Comparison of ENCODE assay signal across 10 mouse cellular contexts in the genomic region with DNA sequence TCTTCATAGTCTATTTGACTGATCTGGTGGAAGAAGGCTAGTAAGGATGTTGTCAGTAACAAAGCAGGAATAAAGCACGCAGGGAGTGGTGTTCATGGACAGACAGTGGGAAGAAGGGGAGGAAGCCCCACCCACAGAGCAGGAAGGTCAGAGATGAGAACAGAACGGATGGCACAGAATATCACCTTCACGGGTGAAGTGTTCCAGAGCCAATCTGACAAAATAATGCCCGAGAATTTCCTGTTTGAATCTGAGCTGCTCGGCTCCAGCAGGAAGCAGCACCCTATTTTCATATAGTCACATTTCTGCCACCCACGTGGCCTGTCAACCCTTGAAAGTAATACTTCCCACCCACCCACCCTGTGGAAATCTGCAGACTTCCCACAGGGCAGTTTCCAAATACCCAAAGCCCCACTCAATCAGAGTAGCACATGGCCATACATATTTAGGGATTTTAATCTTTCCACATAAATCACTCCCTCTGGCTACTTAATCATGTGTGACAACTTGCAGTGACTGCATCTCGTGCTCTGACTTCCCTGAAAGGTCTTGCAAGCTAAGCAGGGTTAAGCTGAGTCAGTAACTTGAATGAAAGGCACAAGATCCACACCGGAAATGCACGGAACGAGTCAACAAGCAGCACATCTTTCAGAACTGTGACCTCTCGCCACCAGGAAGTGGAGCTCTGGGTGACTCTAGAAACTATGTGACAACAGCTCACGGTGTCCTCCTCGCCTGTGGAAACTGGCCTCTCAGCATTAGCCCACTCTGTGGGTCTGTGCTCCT.
DNase-seq lines count a peak whose midpoint lies in the region; ATAC-seq and TF ChIP-seq lines count a peak whose summit lies in the region.
"Had no signal": no experiment of that assay in that cellular context is flagged by ENCODE, and none has a peak within 500 bp of the region (broad histone marks: within the 10 kb centered on the region; RNA-seq: fewer than 3 reads in every experiment).

No protein-coding gene starts in this region.

- H3K4me2 ChIP-seq in hindbrain, postnatal 0 days (ENCODE audit: low read depth, low read length) = no peak overlapping the region
- H3K4me2 ChIP-seq: hindbrain, embryonic 12.5 days; limb, embryonic 12.5 days had no signal

- H3K27ac ChIP-seq in hindbrain, postnatal 0 days = no peak overlapping the region
- H3K27ac ChIP-seq: hindbrain, embryonic 12.5 days; limb, embryonic 12.5 days had no signal

- no peaks in the 10 kb centered on the region for H3K36me3 ChIP-seq in splenic B cell, adult 2 months (ENCODE audit: control insufficient read depth, insufficient read depth, low read length, poor library complexity, severe bottlenecking)
- H3K36me3 ChIP-seq in hindbrain, postnatal 0 days (ENCODE audit: insufficient read depth, low read length) = no peaks in the 10 kb centered on the region
- H3K36me3 ChIP-seq: hindbrain, embryonic 12.5 days; limb, embryonic 12.5 days had no signal

- no peak overlapping the region for H3K4me3 ChIP-seq in hindbrain, postnatal 0 days (ENCODE audit: low read length)
- H3K4me3 ChIP-seq: hindbrain, embryonic 12.5 days; limb, embryonic 12.5 days had no signal

- H3K9ac ChIP-seq in hindbrain, postnatal 0 days (replicated peaks; ENCODE audit: low read length) = no peak overlapping the region
- H3K9ac ChIP-seq: hindbrain, embryonic 12.5 days; limb, embryonic 12.5 days had no signal

- 66% methylated on average over 13 of the region's 13 CpGs for WGBS in hindbrain, postnatal 0 days

- no peak for TF ChIP-seq CTCF in hindbrain, postnatal 0 days (IDR thresholded peaks at IDR 0.05; ENCODE audit: low read depth)

- H3K9me3 ChIP-seq in hindbrain, postnatal 0 days (ENCODE audit: low read length) = no peaks in the 10 kb centered on the region

- DNase-seq in adrenal gland, adult (ENCODE audit: inconsistent age in 2 of 2, low spot score in 1 of 2) = peak; percentile 50 to 70
- DNase-seq in adrenal gland, postnatal 4 days (ENCODE audit: low spot score in 2 of 2) = no peak
- peak; percentile 26 to 34 for DNase-seq in right cerebral cortex, postnatal 10 days (ENCODE audit: low spot score in 2 of 2)
- no peak for DNase-seq in right cerebral cortex, adult 2 months (ENCODE audit: low spot score in 2 of 2)
- DNase-seq in kidney, postnatal 25 days = peak; percentile 51 to 83
- DNase-seq in splenic B cell, adult 2 months (ENCODE audit: low read depth, low spot score) = peak; percentile 13
- DNase-seq in hindbrain, postnatal 0 days (ENCODE audit: low spot score) = no peak
- no peak for DNase-seq in ovary, adult 18-20 months (ENCODE audit: low spot score)

- H3K4me1 ChIP-seq in hindbrain, postnatal 0 days (ENCODE audit: insufficient read depth, low read length) = no peaks in the 10 kb centered on the region
- H3K4me1 ChIP-seq: limb, embryonic 12.5 days had no signal

- ATAC-seq in hindbrain, postnatal 0 days = no peak

- no peaks in the 10 kb centered on the region for H3K27me3 ChIP-seq in splenic B cell, adult 2 months (ENCODE audit: control insufficient read depth, insufficient read depth, low read length, poor library complexity, severe bottlenecking)
- no peaks in the 10 kb centered on the region for H3K27me3 ChIP-seq in hindbrain, postnatal 0 days (ENCODE audit: insufficient read depth, low read length)
- H3K27me3 ChIP-seq: hindbrain, embryonic 12.5 days; limb, embryonic 12.5 days had no signal

Comparison
In these comparisons a context has a peak if more than half of its experiments do, and no peak if none do; other contexts are left out.
1. DNase-seq: peak in adrenal gland, adult (2 of 2), right cerebral cortex, postnatal 10 days (2 of 2), kidney, postnatal 25 days (2 of 2) and splenic B cell, adult 2 months (single experiment); none in adrenal gland, postnatal 4 days (0 of 2), right cerebral cortex, adult 2 months (0 of 2), hindbrain, postnatal 0 days (single experiment) and ovary, adult 18-20 months (single experiment).